Mouse (Mus musculus) embryonic facial prominence, embryonic 10.5 days (tissue): ENCODE measurements around the gene Gjc2. TPM values are rescaled to one million over a fixed set of nuclear protein-coding genes. Genes with fewer than 3 reads are reported as not detected.
A peak's percentile ranks its signal among the peaks of the same experiment; 100 is the strongest.

ENCODE experiments used
- DNase-seq: peaks from one replicate; pipeline ENCODE4 v3.0.0-alpha.2; 2017; ENCODE audit warnings: low spot score
- H3K27ac ChIP-seq: fragments of 300-500 bp; sonication (generic); replicated peaks from 2 replicates; pipeline ENCODE4 v1.5.1; 2016; ENCODE audit warnings: mild to moderate bottlenecking
- H3K27me3 ChIP-seq: fragments of 300-500 bp; sonication (generic); replicated peaks from 2 replicates; pipeline ENCODE4 v1.6.1; 2016; ENCODE audit warnings: low read depth, mild to moderate bottlenecking; ENCODE audit not compliant: poor library complexity, severe bottlenecking
- H3K36me3 ChIP-seq: fragments of 300-500 bp; sonication (generic); replicated peaks from 2 replicates; pipeline ENCODE4 v1.6.1; 2016; ENCODE audit warnings: mild to moderate bottlenecking, moderate library complexity
- H3K4me1 ChIP-seq: fragments of 300-500 bp; sonication (generic); 2 replicates; pipeline ENCODE4 v1.6.1; 2016
- H3K4me3 ChIP-seq: fragments of 300-500 bp; sonication (generic); 2 replicates; pipeline ENCODE4 v1.5.1; 2016; ENCODE audit warnings: mild to moderate bottlenecking, moderate library complexity
- H3K9me3 ChIP-seq: fragments of 300-500 bp; sonication (generic); 2 replicates; pipeline ENCODE4 v1.6.1; 2016; ENCODE audit warnings: mild to moderate bottlenecking
- WGBS: fragments of 180-500 bp; shearing (Covaris S2); methylation state at CpG from one replicate; pipeline ENCODE4 v1.1.7; 2016; 5-methylcytosine and 5-hydroxymethylcytosine counted together
- polyA plus RNA-seq: library from polyadenylated mRNA; unstranded; fragments of >200 nt; fragmentation: Nextera tagmentation; extraction: Ambion mirVana; gene quantifications from 2 replicates; pipeline ENCODE4 v1.2.1, GENCODE M21; 2016

Gene Gjc2
- polyA plus RNA-seq, 1 experiment from 2014 or later: 0.15 TPM

DNA sequence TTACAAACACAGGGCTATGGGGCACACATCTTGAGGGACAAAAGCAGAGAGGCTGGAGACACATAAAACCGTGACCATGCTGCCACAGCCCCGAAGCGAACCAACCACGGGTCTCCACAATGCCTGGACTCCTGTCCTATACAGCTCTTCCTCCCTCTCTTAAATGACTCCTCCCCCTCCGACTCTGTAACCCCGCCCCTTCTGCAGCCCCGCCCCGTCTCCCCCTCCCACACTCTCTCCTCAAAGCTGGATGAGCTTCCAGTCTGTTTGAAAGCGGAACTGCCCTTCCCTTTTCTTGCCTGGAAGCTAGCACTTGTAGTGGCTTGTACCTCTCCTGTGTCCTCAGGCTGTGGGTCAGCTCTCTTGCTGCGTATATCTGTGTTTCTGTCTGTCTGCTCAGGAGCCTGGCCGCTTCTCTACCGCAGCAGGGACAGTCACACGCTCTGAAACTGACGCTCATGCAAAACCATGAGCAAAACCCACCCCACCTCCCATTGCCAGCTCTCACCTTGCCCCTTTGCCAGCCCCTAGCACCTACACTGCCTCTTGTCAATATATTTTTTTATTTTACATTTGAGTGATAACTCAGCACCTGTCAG, 41.1 kb downstream of the Gjc2 start:
- H3K4me1 ChIP-seq: peaks cover 16% of the 10 kb centered on the region; the same call in 1 of the 2 replicates
- H3K27ac ChIP-seq: no peak overlapping the region
- H3K9me3 ChIP-seq: no peaks in the 10 kb centered on the region
- WGBS: 13% methylated on average over 14 of the region's 14 CpGs
- peaks cover 29% of the 10 kb centered on the region for H3K27me3 ChIP-seq
- H3K4me3 ChIP-seq: peak overlapping the region; percentile 39
- H3K36me3 ChIP-seq: no peaks in the 10 kb centered on the region
- DNase-seq: peak; percentile 68

DNA sequence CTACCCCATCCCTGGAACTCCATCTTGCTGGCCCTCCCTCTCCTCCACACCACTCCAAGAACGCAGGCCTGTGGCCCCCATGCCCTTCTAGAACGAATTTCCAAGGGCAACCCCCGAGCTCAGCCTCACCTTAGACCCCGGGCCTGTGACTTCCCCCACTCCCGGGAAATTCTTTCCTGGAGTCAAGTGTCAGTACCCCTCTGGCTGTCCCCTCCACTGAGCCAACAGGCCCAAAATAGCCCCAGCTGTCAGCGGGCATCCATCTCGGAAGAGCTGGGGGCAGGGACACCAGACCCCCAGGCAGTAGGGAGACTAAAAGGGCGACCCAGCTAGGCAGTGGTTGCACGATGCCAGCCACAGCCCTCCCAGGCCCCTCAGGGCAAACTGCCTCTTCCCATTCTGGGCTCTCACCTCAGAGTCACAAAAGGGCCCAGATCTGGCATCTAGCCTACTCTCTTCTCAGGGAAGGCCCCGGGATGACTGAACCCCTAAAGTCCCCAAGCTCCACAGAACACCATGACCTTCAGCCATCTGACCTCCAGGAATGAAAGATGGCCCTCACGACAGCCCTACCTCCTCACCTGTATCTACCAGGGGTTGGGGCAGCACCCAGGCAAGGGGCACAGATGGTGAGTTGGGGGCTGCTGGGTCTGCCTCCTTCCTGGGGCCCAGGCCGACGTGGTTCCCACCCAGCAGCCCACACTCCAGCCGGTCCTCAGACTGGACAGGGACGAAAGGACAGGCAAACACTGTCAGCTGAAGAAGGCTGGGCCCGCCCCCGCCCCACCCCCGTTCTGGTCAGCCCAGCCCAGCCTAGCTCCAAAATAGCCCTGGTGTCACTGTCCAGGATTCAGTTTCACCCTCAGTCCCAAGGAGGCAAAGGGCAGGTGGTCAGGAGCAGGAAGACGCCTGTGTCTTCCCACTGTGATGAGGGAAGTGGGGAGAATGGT, 44.2 kb downstream of the Gjc2 start:
- peaks cover 35% of the 10 kb centered on the region for H3K4me1 ChIP-seq
- H3K4me3 ChIP-seq: no peak overlapping the region
- peaks cover 60% of the 10 kb centered on the region for H3K27me3 ChIP-seq
- no peak overlapping the region for H3K27ac ChIP-seq
- H3K9me3 ChIP-seq: no peaks in the 10 kb centered on the region
- H3K36me3 ChIP-seq: no peaks in the 10 kb centered on the region
- DNase-seq: no peak
- WGBS: 52% methylated on average over 19 of the region's 19 CpGs

DNA sequence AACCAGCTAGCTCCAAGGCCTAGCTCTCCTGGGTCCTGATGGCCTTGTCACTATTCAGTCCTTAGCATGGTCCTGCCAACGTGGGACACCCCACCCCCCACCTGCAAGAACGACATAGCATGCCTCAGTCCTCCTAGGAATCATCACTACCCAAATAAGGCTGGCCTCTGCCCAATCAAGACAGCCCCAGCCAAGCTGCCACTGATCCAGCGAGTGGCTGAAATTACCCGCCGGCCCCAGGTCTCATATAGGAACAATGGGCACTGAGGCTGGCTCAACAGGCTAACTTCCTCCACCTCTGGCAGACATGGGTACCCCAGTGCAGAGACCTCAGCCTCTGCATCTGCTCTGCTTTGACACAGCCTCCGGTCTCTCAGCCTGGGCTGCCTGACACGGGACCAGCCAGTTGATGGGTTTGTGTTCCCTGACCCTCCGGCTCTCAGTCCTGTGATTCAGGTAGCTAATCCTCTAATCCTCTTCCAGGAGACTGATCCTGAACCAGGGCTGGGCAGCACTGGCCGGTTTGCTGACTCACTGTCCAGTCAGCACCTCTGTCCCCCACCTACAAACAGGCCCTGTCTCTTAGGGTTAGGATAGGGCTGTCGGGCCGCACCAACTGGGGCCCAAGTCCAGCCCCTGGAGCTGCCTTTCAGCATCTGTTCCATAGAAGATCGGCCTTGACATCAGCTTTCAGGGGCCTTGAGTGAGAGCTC, 45.9 kb downstream of the Gjc2 start:
- H3K27me3 ChIP-seq: peaks cover 76% of the 10 kb centered on the region
- WGBS: 58% methylated on average over 12 of the region's 12 CpGs
- H3K4me3 ChIP-seq: no peak overlapping the region
- peaks cover 35% of the 10 kb centered on the region for H3K4me1 ChIP-seq
- DNase-seq: no peak
- H3K27ac ChIP-seq: no peak overlapping the region
- no peaks in the 10 kb centered on the region for H3K36me3 ChIP-seq
- H3K9me3 ChIP-seq: no peaks in the 10 kb centered on the region

DNA sequence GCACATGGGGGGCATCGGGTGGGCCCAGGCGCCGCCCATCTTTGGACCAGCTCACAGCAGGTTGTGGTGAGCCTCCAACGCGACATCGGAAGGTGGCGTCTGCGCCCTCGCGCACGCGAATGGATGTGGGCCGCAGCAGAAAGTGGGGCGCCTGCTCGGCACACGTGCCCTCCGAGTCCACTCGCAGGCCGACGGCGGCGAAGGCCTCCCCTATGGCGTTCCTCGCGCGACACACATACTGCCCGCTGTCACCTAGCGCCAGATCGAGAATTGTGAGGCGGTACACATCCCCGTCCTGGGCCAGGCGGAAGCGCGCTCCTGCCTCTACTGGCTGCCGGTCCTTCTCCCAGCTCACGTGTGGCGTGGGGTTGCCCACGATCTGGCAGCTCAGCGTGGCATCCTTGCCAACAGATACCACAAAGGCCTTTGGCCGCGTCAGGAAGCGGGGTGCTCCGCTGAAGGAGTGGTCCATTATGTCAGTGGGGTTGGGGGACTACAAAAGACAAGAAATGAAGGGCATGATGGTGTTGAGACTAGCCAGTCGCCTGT, 47.0 kb downstream of the Gjc2 start, which contains the start of gene Obscn:
TSS of gene Obscn (minus strand) at position 499 of the 549 bp plus-strand sequence.
- H3K4me1 ChIP-seq: peaks cover 30% of the 10 kb centered on the region
- H3K36me3 ChIP-seq: no peaks in the 10 kb centered on the region
- H3K27ac ChIP-seq: no peak within 1 kb of the TSS
- DNase-seq: peak; percentile 24
- H3K4me3 ChIP-seq: peak within 1 kb of the TSS; percentile 46
- no peaks in the 10 kb centered on the region for H3K9me3 ChIP-seq
- 19% methylated on average over 44 of the region's 44 CpGs for WGBS
- H3K27me3 ChIP-seq: peaks cover 88% of the 10 kb centered on the region

DNA sequence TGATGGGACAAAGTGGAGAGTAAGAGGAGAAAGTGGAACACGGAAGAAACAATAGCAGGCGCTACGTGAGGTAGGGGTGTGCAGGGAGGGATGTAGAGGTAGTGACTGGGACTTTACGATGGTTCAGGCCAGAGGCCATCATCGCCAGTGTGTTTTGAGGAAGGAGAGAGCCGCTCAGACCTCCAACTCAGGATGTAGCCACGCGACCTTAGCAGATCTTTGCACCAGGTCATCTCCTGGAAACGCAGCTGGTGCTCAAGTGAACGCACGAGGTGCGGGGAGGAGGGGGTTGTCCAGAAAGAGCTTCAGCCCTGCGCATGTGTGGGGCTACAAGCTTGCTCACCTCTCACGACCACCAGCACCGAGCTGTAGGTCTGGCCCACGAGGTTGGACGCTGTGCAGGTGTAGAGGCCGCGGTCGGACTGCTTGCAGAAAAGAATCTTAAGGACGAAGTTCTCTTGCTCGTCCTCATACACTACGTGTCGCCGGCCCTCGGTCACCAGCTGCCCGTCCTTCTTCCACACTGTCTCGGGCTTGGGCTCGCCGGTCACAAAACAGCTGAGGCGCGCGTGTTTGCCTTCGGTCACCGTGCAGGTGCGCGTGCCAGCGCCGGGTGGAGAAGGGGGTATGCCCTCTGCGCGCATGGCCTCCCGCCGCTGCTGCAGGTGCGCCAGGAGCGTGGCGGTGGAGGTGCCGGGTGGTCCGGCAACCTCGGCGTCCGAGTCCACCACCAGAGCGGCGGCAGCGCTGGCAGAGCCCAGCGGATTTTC, 47.8 kb downstream of the Gjc2 start:
- Histone ChIP-seq H3K4me1 (peaks cover 30% of the 10 kb centered on the region), H3K4me3 (peak overlapping the region; percentile 46), H3K27me3 (peaks cover 95% of the 10 kb centered on the region), H3K36me3 (no peaks in the 10 kb centered on the region), H3K9me3 (no peaks in the 10 kb centered on the region), H3K27ac (no peak overlapping the region)
- DNase-seq: peak; percentile 19
- 8% methylated on average over 55 of the region's 55 CpGs for WGBS

DNA sequence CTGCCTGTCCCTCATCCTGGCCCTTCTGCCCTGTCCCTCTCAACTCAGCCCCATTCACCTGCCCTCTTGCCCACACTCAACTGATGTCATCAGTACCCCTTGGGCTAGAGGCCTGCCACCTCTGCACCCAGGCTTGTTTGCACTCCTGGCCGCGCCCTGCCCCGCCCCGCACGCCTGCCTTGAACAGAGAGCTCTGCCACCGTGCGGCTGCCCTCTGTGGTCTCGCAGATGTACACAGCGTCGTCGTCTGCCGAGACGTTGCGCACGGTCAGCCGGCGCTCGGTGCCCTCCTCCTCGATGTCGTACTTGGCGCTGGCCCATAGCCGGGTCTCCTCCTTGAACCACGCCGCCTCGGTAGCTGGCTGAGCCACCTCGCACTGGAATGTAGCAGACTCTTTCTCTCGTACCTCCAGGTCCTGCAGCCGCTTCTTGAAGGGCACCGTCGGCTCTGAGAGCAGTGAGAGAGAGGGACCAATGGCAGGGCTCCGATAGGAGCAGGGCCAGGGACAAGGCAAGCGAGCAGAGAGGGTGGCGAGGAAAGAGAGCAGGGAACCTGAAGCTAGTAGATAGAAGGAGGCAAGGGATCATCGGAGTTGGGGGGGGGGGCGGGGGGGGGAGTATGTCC, 48.5 kb downstream of the Gjc2 start:
- Histone ChIP-seq H3K27me3 (peaks cover 91% of the 10 kb centered on the region), H3K36me3 (no peaks in the 10 kb centered on the region), H3K4me1 (peaks cover 30% of the 10 kb centered on the region), H3K27ac (no peak overlapping the region), H3K9me3 (no peaks in the 10 kb centered on the region), H3K4me3 (peak overlapping the region; percentile 33)
- DNase-seq: peak; percentile 42
- 5% methylated on average over 35 of the region's 35 CpGs for WGBS

DNA sequence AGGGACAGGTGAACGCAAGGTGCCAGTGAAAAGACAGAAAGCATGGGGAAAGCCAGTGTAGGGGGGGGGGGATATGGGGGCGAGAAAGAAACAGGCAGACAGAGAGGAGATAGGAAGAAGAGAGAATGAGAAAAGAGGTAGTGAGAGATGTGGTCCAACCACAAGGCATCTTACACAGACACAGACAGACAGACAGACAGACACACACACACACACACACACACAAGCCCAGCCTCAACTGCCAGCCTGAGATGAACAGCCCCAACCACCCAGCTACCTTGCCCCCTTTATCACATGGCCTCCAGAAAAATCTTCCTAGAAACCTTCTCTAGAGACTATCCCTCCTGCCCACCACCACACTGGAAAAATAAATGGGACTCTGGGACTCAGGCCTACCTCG, 50.9 kb downstream of the Gjc2 start:
- Histone ChIP-seq H3K4me3 (no peak overlapping the region), H3K27me3 (peaks cover 69% of the 10 kb centered on the region), H3K36me3 (no peaks in the 10 kb centered on the region), H3K9me3 (no peaks in the 10 kb centered on the region), H3K4me1 (peaks cover 19% of the 10 kb centered on the region), H3K27ac (no peak overlapping the region)
- 89% methylated on average over 3 of the region's 3 CpGs for WGBS
- no peak for DNase-seq

DNA sequence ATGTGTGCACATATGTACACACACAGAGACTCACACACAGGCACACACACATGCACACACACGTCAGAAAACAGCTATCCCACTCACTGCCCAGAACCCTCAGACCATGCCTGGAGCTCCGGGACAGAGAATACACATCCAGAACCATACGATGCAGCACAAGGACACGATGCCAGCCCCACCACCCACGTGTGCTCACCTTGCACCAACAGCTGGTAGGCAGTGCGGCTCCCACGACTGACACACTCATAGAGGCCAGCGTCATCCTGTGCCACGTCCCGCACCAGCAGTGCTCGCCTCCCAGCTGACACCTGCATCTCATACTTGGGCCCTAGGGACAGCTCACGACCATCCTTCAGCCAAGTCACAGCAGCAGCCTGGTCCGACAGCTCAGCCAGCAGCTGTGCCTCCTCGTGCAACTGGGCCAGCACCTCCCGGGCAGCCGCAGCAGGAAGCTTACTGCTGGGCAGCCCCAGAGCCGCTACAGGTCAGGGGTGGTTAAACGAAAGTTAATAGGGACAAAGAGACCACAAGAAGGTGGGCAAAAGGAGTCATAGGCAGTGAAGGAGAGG, 51.6 kb downstream of the Gjc2 start:
- 69% methylated on average over 18 of the region's 18 CpGs for WGBS
- no peaks in the 10 kb centered on the region for H3K36me3 ChIP-seq
- no peak overlapping the region for H3K27ac ChIP-seq
- H3K9me3 ChIP-seq: no peaks in the 10 kb centered on the region
- no peak for DNase-seq
- no peak overlapping the region for H3K4me3 ChIP-seq
- peaks cover 19% of the 10 kb centered on the region for H3K4me1 ChIP-seq
- H3K27me3 ChIP-seq: peaks cover 63% of the 10 kb centered on the region

DNA sequence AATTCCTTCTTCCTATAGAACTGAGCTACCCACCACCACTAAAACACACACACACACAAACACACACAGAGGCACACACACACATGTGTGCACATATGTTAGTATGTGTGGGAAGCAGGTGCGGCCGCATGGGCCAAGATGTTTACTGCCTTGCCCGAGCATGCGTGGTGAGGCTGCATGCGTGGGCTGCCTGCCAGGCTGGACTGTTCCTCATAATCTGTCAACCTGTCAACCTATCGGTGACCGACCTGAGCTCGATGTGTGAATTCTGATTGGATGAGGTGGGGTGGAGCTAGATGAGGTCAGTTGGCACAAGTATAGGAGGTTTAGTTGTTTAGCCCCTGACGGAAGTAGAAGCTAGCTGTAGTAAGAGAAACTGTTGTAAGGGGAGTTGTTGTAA, 52.2 kb downstream of the Gjc2 start:
- DNase-seq: no peak
- 91% methylated on average over 9 of the region's 9 CpGs for WGBS
- no peak overlapping the region for H3K4me3 ChIP-seq
- no peak overlapping the region for H3K27ac ChIP-seq
- H3K4me1 ChIP-seq: peaks cover 15% of the 10 kb centered on the region
- no peaks in the 10 kb centered on the region for H3K36me3 ChIP-seq
- H3K9me3 ChIP-seq: no peaks in the 10 kb centered on the region
- peaks cover 56% of the 10 kb centered on the region for H3K27me3 ChIP-seq
